Mouse (Mus musculus) midbrain, embryonic 14.5 days (tissue): ENCODE results near the gene Uchl1. TPM values are rescaled to one million over a fixed set of nuclear protein-coding genes. Genes with fewer than 3 reads are reported as not detected.
A peak's percentile ranks its signal among the peaks of the same experiment; 100 is the strongest.

ENCODE experiments used
- ATAC-seq: fragments of 200-750 bp; cut with Nextera tagmentation; 2 replicates; pipeline ENCODE4 v1.8.0; 2017; ENCODE audit warnings: moderate number of reproducible peaks, moderate library complexity; ENCODE audit not compliant: low FRiP score, low TSS enrichment
- DNase-seq: peaks from one replicate; pipeline ENCODE4 v3.0.0-alpha.2; 2015
- H3K27ac ChIP-seq: fragments of 300-500 bp; sonication (generic); replicated peaks from 2 replicates; pipeline ENCODE4 v1.5.1; 2014; ENCODE audit warnings: mild to moderate bottlenecking, low read depth, low read length, moderate library complexity
- H3K27me3 ChIP-seq: fragments of 300-500 bp; sonication (generic); 2 replicates; pipeline ENCODE4 v1.6.1; 2014; ENCODE audit warnings: low read length, control low read depth, mixed read lengths; ENCODE audit not compliant: control insufficient read depth, insufficient read depth
- H3K36me3 ChIP-seq: fragments of 300-500 bp; sonication (generic); 2 replicates; pipeline ENCODE4 v1.6.1; 2014; ENCODE audit warnings: low read length, control low read depth; ENCODE audit not compliant: control insufficient read depth, insufficient read depth
- H3K4me1 ChIP-seq: fragments of 300-500 bp; sonication (generic); 2 replicates; pipeline ENCODE4 v1.6.1; 2014; ENCODE audit warnings: mild to moderate bottlenecking, antibody characterized with exemption, low read length, control low read depth; ENCODE audit not compliant: control insufficient read depth, insufficient read depth
- H3K4me2 ChIP-seq: fragments of 300-500 bp; sonication (generic); 2 replicates; pipeline ENCODE4 v1.6.1; 2014; ENCODE audit warnings: mild to moderate bottlenecking, low read length, moderate library complexity
- H3K4me3 ChIP-seq: fragments of 300-500 bp; sonication (generic); replicated peaks from 2 replicates; pipeline ENCODE4 v1.5.1; 2014; ENCODE audit warnings: low read depth, low read length
- H3K9ac ChIP-seq: fragments of 300-500 bp; sonication (generic); replicated peaks from 2 replicates; pipeline ENCODE4 v1.6.1; 2014; ENCODE audit warnings: mild to moderate bottlenecking, low read length, moderate library complexity
- H3K9me3 ChIP-seq: fragments of 300-500 bp; sonication (generic); 2 replicates; pipeline ENCODE4 v1.6.1; 2016; ENCODE audit warnings: low read length, control low read depth, mixed read lengths; ENCODE audit not compliant: control insufficient read depth
- WGBS: fragments of 180-500 bp; shearing (Covaris S2); extraction: QIAGEN DNeasy Blood & Tissue Kit; methylation state at CpG from one replicate; pipeline ENCODE4 v1.1.7; 2014; 5-methylcytosine and 5-hydroxymethylcytosine counted together
- polyA plus RNA-seq: library from polyadenylated mRNA; unstranded; fragments of >200 nt; fragmentation: Nextera tagmentation; extraction: Ambion mirVana; gene quantifications from 2 replicates; pipeline ENCODE4 v1.2.1, GENCODE M21; 2014

Gene Uchl1
- polyA plus RNA-seq: 1,445 and 1,876 TPM in 2 replicates

DNA sequence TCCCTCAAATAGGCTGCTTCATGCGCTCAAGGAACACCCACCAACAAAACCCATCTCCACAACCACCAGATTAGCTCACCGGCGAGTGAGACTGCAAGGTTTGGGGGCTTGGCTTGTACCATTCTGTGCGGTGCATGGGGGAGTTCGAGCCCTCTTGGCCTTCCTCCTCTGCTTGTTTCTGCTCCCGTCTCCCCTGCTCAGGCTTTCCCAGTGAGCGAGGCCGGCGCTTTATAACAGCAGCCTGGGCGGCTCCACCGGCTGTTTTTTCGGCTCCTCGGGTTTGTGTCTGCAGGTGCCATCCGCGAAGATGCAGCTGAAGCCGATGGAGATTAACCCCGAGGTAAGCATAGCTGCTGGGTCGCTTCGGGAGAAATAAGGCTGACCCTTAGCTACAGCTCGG, at the start of gene Uchl1:
Gene Uchl1, plus strand, starts transcription at position 109 of the 400 bp plus-strand sequence.
- H3K4me1 ChIP-seq: peaks cover 28% of the 10 kb centered on the region
- peak within 1 kb of the TSS; percentile 95 for H3K9ac ChIP-seq
- peak within 1 kb of the TSS; percentile 83 for H3K27ac ChIP-seq
- WGBS: under 1% methylated on average over 20 of the region's 20 CpGs
- peaks cover 14% of the 10 kb centered on the region for H3K36me3 ChIP-seq
- H3K4me2 ChIP-seq: peak within 1 kb of the TSS; percentile 81
- H3K4me3 ChIP-seq: peak within 1 kb of the TSS; percentile 87
- H3K9me3 ChIP-seq: no peaks in the 10 kb centered on the region
- no peaks in the 10 kb centered on the region for H3K27me3 ChIP-seq
- DNase-seq (peak; percentile 97), ATAC-seq (peak; percentile 91)

DNA sequence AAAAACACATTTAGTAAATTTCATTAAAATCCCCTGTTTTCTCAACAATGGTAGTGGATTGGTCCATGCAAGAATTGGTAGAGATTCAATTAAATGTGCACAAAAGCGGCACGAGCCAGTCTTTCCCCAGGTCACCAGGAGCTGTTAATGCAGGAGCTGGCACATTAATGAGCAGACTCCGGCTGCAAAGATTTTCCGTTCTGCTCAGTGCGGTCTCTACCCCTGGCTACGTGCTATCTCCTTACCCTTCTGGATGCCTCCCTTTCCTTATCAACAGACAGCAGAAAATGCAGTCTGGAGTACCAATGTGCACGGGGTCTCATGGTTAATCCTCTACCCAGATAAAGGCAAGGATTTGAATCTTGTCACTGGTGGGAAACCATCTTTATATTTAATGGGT, 48.1 kb upstream of the Uchl1 start:
- Histone ChIP-seq H3K36me3 (no peaks in the 10 kb centered on the region), H3K4me3 (no peak overlapping the region), H3K9ac (0 out of 2 replicates have a peak overlapping the region, but pooled peaks have one; percentile 10), H3K27me3 (no peaks in the 10 kb centered on the region), H3K4me1 (0 out of 2 replicates have a peak, but pooled peaks cover 6% of the 10 kb centered on the region), H3K27ac (peak overlapping the region; percentile 56; the same call in 1 of the 2 replicates), H3K9me3 (no peaks in the 10 kb centered on the region), H3K4me2 (0 out of 2 replicates have a peak overlapping the region, but pooled peaks have one; percentile 13)
- DNase-seq (peak; percentile 76), ATAC-seq (peak; percentile 73; the same call in 1 of the 2 replicates)
- 26% methylated on average over 7 of the region's 7 CpGs for WGBS

DNA sequence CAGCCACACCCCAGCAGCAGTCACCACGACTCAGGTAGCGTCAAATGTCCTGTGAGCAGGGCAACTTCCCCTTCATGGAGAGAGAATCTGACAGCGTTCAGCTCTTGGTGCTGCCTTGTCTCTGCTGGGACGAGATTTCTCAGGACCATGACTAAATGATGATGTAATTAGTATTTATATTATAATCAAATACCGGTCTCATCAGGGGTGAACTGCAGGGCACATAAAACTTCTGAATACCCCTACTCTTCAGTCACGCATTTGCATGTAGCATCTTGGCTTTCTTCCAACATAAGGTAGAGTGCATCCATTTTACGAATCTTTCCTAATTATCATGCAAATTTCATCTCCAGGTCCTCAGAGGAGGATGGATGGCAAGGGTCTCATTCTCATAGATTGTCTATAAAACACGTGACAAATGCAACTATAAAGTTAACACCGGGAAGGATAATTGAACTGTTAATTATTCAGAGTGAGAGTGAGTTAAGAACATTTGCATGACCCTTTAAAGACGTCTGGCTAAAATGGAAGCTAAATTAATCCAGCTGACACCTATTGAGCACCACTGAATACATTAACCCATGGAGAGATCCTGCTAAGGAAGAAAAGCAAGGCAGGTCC, 40.3 kb upstream of the Uchl1 start:
- no peak for ATAC-seq
- Histone ChIP-seq H3K9ac (no peak overlapping the region), H3K4me1 (no peaks in the 10 kb centered on the region), H3K9me3 (no peaks in the 10 kb centered on the region), H3K36me3 (no peaks in the 10 kb centered on the region), H3K4me3 (no peak overlapping the region), H3K27ac (no peak overlapping the region), H3K4me2 (no peak overlapping the region), H3K27me3 (no peaks in the 10 kb centered on the region)
- DNase-seq: no peak
- 40% methylated on average over 10 of the region's 10 CpGs for WGBS

DNA sequence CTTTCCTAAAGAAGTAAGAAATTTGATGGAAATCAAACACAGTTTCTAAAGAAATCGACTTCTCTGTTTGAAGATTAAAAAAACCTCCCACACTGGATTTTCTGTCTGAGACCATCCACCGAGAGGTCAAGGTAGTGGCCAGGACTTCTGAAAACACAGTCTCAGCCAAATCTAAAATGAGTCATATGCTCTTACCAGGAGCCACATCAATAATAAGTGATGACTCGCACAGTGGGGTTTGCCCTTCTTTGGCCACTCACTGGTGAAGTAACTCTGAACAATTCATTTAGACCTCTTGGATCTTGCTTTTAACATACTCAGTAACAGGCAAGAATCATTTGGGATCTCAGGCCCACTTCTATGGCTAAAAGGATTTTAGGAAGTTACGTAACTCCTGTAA, 33.7 kb upstream of the Uchl1 start:
- Histone ChIP-seq H3K36me3 (no peaks in the 10 kb centered on the region), H3K27ac (no peak overlapping the region), H3K9ac (no peak overlapping the region), H3K4me1 (no peaks in the 10 kb centered on the region), H3K4me3 (no peak overlapping the region), H3K9me3 (no peaks in the 10 kb centered on the region), H3K27me3 (no peaks in the 10 kb centered on the region), H3K4me2 (no peak overlapping the region)
- 90% methylated on average over 4 of the region's 4 CpGs for WGBS
- ATAC-seq (no peak), DNase-seq (no peak)

DNA sequence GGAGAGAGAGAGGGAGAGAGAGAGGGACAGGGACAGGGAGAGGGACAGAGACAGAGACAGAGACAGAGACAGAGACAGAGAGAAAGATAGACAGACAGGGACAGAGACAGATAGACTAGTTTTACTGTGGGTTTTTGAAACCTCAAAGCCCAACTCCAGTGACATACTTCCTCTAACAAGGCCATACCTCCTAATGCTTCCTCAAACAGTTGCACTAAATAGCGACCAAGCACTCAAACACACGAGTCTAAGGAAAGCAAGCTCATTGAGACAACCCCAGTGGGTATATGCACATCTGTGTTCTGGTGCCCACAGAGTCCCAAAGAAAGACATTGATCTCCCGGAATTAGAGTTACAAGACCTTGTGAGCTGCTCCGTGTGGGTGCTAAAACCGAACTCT, 32.6 kb upstream of the Uchl1 start:
- Histone ChIP-seq H3K9ac (no peak overlapping the region), H3K27ac (no peak overlapping the region), H3K4me1 (no peaks in the 10 kb centered on the region), H3K27me3 (no peaks in the 10 kb centered on the region), H3K4me3 (no peak overlapping the region), H3K9me3 (no peaks in the 10 kb centered on the region), H3K36me3 (no peaks in the 10 kb centered on the region), H3K4me2 (no peak overlapping the region)
- ATAC-seq: no peak
- DNase-seq: no peak
- WGBS: 92% methylated on average over 5 of the region's 5 CpGs

DNA sequence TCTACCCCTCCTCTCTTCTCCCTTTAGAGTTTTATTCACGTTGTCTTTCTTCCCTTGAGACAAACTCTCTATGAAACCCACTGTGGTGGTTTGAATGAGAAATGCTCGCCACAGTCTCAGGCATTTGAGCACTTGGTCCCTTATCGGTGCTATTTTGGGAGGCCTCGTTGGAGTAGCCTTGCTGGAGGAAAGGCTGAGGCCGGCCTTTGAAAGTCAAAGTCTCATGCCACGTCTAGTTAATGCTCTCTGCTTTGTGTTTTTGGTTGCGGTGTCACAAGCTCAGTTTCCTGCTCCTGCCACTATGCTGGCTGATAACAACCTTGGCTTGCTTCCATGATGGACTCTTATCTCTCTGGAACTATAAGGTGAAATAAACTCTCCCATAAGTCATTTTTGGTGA, 28.4 kb upstream of the Uchl1 start:
- no peaks in the 10 kb centered on the region for H3K27me3 ChIP-seq
- no peak overlapping the region for H3K4me3 ChIP-seq
- H3K36me3 ChIP-seq: no peaks in the 10 kb centered on the region
- H3K4me1 ChIP-seq: no peaks in the 10 kb centered on the region
- 70% methylated on average over 7 of the region's 7 CpGs for WGBS
- H3K27ac ChIP-seq: no peak overlapping the region
- no peak overlapping the region for H3K4me2 ChIP-seq
- no peak for ATAC-seq
- no peak for DNase-seq
- H3K9ac ChIP-seq: no peak overlapping the region
- no peaks in the 10 kb centered on the region for H3K9me3 ChIP-seq

DNA sequence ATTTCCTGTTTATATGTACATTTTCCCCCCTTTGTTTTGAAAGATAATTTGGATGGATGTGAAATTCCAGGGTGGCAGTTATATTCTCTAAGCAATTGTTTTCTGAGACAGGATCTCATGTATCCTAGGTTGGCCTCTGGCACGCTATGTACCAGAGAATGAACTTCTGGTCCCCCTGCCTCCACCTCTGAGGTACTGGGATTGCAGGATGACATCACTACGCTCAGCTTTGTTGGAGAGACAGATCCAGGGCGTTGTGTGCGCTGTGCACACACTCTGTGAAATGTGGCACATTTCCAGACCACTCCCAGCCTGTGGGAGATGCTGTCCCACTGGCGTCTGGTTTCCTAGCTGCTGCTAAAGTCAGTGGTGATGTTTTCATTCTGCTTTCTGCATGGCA, 21.7 kb upstream of the Uchl1 start:
- Histone ChIP-seq H3K36me3 (no peaks in the 10 kb centered on the region), H3K9me3 (no peaks in the 10 kb centered on the region), H3K4me3 (no peak overlapping the region), H3K27ac (no peak overlapping the region), H3K27me3 (no peaks in the 10 kb centered on the region), H3K4me1 (no peaks in the 10 kb centered on the region), H3K4me2 (no peak overlapping the region), H3K9ac (no peak overlapping the region)
- ATAC-seq: no peak
- 43% methylated on average over 5 of the region's 5 CpGs for WGBS
- peak; percentile 59 for DNase-seq

DNA sequence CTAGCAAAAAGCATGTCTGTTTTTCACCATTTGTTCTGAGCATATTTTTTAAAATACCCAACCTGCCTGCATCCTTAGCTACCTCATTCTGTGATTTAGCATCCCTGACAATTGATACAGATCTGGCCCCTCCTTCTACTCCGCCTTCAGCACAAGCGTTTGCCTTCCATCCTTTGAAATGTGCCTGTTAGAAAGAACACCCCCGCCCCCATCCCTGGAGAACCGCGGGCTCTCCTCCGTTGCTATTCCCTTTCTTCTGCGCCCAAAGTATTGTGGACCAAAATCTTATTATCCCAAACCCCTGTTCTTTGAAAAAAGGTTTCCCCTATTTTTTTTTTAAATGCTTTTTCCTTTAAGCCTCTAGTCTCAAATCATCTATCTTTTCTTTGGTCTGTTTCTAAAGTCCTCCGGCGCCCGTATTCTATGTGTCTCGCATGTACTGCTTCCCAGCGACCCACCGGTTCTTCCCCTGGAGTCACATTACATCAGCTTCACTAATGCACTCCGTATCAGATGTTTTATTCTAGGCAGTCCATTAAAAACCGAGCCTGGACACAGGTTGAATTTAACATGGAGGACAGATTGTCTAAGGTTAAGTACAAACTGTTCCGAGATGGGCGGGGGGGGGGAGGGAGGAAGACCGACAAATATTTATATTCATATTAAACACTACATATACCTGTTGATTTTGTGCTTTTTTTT, 551 bp upstream of the Uchl1 start:
- Histone ChIP-seq H3K9me3 (no peaks in the 10 kb centered on the region), H3K4me2 (peak overlapping the region; percentile 81), H3K4me1 (peaks cover 28% of the 10 kb centered on the region), H3K36me3 (peaks cover 7% of the 10 kb centered on the region), H3K27me3 (no peaks in the 10 kb centered on the region), H3K4me3 (peak overlapping the region; percentile 87), H3K9ac (peak overlapping the region; percentile 95; the same call in 1 of the 2 replicates), H3K27ac (peak overlapping the region; percentile 83)
- DNase-seq (peak; percentile 77), ATAC-seq (no peak; the same call in 1 of the 2 replicates)
- WGBS: under 1% methylated on average over 18 of the region's 18 CpGs
